Mouse (Mus musculus) regulatory T cell (primary cell): ENCODE measurements around the gene Glmp.
"Not testable (repeated sequence)": the region's sequence is repeated elsewhere in the genome, so short reads cannot be mapped to it uniquely, and the experiment has no call there.

Experiments used
- in situ Hi-C: fragments of 300-600 bp; cut with MboI, MseI; formaldehyde crosslinking; loops from one replicate; pipeline ENCODE4 v1.15.1; 2025; ENCODE audit warnings: high pct_unique_total_duplicates

Gene Glmp

DNA sequence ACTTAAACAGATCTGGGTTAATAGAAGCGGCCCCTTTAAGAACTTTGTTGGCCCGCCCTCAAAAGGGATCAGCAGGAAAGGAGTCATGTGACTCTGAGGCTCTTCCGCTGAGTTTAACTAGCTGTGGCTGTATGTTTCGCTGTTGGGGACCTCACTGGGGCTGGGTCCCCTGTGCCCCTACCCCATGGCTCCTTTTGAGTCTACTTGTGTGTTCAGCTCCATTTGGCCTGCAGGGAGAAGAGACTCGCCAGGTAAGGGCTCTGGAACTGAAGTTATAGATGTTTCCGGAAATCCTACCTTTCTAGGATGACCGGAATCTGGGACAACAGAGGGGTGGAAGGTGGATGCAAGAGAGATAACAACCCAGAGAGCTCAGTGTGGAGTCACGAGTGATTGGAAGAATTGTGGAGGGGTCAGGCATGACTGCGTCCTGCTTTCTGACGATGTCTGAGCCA is at the start of gene Glmp:
Gene Glmp (plus strand): TSS at position 73 of the 455 bp plus-strand sequence.
- in situ Hi-C loops, result no loop called here

DNA sequence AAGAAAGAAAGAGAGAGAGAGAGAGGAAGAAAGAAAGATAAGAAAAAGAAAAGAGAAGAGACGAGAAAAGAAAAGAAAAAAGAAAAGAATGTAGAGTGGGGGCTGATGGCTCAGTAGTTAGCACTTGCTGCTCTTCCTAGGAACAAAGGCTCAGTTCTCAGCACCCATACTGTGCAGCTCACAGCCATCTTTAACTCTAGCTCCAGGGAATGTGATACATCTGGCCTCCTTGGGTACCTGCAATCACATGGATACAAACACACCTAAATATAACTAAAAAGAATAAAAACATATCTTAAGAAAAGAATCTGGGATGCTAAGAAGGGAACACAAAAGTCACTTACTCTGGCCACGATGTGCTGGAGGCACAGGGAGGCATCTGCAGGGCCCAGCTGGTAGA is 48.7 kb upstream of the Glmp start:
- in situ Hi-C loops, result no loop called here

DNA sequence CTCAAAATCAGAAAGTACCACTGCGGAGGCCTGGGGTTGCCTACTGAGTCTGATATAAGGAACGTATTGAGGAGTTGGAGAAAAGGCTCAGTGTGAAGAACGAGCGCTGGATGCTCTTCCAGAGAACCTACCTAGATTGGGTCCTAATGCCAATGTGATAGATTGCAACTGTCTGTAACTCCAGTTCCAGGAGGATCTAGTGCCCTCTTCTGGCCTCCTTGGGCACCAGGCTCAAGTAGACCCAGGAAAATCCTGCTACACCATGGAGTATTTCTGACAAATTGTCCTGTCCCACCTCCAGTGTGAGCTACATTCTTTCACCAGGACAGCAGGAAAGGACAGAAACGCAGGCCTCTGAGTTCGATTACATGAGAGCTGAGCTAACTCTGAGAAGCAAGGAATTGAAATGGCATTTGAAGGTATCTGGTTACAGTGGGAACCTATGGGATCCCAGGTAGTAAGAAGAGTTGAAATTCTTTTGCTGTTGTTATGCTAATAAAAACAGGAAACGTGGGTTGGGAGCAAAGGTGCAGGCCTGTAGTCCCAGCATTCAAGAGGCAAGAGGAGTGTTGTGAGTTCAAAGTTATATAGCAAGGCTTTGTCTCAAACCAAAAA is 48.2 kb upstream of the Glmp start:
- in situ Hi-C loops, result no loop called here

DNA sequence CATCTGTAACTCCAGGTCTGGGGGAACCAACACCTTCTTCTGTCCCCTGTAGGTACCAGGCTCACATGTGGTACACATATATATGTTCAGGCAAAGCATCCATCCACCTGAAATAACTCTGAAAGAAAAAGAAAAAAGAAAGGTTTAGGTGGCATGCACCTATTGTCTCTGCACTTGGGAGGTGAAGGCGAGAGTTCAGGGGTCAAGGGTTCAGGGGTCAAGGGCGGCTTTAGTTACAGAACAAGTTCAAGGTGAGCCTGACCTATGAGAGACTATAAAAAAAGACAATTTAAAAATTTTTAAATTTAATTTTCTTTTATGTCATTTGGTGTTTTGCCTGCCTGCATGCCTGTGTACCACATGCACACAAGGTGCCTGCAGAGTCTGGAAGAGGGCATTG is 44.8 kb upstream of the Glmp start:
- in situ Hi-C loops, result no loop called here

DNA sequence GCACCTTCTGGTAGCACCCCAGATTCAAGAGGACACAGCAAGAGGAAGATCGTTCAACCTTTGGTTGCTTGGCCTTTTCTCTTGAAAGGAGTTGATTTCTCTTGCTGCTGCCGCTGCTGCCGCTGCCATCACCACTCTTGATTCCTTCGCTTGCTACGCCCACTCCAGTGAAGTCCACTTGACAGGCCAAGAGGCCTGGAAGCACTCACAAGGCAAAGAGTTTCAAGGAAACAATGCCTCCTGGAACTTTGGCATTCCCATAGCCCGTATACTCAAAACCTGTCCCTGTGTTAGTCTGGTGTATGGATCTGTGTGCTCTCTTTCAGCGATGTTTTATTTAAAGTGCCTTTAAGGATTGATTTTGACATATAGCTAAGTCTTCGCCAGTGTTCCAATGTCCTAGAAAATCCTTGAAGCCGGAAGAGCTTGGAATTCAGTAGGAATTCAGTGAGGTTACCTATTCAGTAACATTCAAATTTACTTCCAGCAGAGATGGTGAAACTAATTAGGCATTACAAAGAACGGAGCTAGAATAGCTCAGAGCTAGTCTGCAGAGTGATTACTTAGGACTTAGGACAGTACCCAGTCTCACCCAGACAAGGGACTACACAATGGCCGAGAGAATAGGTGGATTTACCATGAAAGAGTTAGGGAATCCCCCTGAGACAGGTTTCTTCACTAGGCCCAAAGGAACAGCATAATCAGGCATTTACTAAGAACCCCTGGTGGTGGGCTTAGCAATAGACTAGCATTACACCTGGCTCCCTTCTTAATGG is 43.5 kb upstream of the Glmp start:
- in situ Hi-C loops, result not testable (repeated sequence)

DNA sequence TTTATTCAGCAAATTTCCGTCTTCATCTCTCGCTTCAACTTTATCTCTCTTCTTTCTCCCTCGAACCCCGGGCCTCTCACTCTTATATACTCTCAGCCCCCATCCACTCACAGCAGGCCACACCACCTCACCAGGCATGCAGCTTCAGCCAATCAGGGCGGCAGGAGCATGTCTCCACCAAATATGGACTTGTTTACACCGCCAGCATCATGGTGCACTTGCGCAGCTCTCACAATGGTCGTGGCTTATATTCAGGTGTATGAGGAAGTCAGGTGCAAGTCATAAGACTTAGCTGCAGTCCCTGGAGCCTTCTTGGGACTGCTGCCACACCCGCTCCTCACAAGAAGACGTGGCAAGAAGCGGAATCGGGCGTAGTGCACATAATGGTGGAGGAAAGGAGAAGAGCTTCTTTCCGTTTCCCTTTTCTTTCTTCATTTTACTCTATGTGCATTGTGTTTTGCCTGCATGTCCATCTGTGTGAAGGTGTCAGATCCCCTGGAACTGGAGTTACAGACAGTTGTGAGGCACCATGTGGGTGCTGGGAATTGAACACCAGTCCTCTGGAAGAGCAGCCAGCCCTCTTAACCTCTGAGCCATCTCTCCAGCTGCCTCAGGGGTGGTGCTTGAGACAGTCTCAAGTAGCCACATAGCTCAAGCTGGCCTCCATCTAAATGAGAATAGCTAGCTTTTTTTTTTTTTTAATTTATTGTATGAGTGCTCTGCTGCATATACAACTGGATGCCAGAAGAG is 39.8 kb upstream of the Glmp start:
- in situ Hi-C loops, result not testable (repeated sequence)

DNA sequence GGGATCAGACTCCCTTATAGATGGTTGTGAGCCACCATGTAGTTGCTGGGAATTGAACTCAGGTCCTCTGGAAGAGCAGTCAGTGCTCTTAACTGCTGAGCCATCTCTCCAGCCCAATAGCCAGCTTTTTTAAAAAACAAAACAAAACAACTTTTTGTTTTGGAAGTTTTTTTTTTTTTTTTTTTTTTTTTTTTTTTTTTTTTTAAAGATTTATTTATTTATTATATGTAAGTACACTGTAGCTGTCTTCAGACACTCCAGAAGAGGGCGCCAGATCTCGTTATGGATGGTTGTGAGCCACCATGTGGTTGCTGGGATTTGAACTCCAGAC is 39.3 kb upstream of the Glmp start:
- in situ Hi-C loops, result not testable (repeated sequence)

DNA sequence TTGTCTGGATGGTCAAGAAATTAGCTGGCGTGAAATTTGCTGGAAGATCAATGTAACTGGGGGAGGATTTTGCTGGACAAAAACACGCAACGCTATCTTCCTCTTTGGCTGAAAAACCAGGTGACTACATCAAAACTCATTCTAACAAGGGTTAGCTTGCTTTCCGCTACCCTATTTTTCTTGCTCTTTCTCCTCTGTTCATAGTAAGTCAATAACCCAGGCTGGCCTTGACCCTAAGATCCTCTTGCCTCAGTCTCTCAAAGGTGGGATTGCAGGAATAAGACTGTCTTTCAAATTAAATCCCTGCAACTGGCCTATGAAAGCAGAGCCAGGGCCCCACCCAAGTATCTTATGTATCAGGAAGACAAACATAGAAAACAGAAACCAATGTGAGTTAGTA is 37.7 kb upstream of the Glmp start, which contains the start of gene Gm38392:
Gene Gm38392 (minus strand): TSS at position 101 of the 400 bp plus-strand sequence.
- in situ Hi-C loops, result no loop called here

DNA sequence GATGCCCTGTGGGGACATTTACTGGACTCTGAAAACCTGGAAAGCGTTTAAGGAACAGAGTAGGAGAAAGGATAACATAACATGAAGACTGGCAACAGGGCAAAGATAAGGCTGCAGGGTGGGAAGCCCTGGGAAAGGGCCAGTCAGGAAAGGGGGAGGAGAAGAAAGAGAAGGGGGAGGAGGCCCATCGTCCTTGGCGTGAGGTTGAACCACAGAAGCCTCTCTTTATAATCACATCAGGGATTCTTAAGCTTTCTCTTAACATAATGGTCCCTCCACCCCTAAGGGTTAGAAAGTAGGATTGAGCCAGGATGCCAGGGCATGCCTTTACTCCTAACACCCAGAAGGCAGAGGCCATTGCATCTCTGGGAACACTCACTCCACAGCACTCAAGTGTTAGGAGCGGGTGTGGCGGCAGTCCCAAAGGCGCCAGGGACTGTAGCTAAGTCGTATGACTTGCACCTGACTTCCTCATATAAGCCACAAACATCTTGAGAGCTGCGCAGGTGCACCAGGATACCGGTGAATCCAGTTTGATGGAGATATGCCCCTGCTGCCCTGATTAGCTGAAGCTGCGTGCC is 36.6 kb upstream of the Glmp start:
- in situ Hi-C loops, result not testable (repeated sequence)

DNA sequence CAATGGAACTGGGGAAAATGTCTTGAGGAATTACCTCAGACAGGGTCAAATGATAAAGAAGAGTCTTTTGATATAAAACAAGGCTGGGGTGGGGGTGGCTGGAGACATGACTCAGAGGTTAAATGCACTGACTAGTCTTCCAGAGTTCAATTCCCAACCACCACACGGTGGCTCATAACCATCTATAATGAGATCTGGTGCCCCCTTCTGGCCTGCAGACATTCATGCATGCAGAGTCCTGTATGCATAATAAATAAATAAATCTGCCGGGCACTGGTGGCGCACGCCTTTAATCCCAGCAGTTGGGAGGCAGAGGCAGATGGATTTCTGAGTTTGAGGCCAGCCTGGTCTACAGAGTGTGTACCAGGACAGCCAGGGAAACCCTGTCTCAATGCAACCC is 32.9 kb upstream of the Glmp start:
- in situ Hi-C loops, result no loop called here

DNA sequence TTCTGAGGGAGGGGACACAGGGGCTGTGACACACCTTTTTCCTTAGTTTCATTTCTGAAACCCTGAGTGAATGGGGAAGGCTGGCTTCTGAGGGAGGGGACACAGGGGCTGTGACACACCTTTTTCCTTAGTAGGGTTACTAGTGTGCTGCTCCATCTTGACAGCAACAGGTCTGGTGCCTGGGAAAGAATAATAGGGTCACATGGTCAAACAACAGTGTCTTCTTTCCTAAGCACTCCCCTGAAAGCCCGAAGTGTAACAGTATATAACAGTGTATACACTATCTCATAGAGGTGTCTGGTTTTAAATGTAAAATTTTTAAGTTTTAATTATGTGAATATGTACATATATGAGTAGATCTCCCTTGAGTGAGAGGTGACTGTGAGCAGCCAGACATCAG is 29.6 kb upstream of the Glmp start:
- in situ Hi-C loops, result not testable (repeated sequence)

DNA sequence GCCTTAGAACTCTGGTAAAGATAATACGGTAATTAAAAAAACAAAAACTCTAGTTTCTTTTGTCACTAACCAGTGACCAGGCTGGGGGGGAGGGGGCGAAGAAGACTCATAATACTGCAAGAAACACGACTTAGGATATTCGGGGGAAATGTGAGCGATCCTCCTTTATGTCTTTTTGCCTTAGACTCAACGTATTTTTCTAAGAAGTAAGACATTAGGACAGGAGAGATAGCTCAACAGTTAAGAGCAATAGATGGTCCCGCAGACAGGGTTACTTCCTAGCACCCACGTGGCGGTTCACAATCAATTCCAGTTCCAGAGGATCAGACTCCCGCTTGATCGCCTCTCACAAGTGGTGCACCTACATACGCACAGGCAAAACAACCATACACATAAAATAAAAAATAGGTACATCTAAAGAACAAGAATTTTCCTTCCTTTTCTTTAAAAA is 28.7 kb upstream of the Glmp start:
- in situ Hi-C loops, result no loop called here

DNA sequence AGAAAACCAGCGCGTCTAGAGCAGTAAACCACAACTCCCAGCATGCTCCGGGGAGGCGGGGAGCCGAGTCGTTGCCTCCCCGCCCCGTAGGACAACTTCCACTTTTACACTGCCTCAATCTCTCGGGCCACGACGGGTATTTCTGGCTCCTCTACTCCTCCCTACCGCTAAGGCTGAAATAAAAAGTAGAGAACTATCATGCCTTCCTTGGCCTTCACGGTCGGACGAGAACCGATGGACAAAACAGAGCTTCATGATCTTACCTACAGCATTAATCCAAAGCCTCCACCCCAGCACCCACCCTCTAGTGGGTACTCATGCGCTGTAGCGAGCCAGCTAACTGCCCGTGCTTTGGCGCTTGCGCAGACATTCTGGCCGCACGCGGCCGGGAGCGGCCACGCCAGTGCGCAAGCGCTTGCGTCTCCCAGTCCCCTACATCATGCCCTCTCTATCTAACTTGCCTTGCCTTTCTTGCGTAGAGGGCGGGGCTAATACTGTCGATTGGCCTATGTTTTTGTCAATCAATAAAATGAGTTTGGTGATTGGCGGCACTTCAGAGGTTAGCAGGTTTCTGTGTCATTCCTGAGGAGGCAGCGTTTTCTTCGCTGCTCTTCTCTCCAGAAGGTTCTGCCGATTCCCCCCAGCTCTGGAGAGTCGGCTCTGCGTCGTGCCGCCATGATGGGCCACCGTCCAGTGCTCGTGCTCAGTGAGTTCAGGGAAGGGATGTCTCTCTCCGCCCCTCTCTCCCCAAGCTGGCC is 28.1 kb upstream of the Glmp start, which contains the start of the genes Tsacc and Cct3:
Gene Tsacc (minus strand): TSS at position 439 of the 758 bp plus-strand sequence.
Gene Cct3 (plus strand): TSS at position 556 of the 758 bp plus-strand sequence.
- in situ Hi-C loops, result no loop called here

DNA sequence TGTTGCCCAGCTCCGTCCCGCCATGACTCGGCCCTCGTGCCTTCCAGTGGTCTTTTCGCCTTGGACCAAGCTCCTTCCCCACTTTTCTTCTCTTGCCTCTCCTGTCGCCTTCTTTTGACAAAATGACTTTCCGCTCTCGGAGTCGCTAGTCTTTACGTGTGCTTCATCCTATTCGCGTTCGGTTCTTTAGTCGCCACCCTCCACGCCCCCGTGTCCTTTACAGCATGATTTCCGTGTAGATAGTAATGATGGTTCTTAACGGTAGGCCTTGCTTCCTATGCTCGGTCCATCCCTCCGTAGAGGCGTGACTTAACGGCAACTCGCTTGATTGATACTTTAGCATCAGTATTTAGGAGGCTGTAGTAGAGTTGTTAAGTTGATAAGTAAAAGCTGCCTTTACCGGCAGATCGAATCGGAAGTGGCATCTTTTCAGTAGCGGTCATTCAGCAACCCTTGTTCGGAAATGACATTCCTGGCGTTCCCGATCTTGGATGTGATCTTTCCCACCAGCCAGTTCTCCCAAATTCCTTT is 27.4 kb upstream of the Glmp start:
- in situ Hi-C loops, result no loop called here

DNA sequence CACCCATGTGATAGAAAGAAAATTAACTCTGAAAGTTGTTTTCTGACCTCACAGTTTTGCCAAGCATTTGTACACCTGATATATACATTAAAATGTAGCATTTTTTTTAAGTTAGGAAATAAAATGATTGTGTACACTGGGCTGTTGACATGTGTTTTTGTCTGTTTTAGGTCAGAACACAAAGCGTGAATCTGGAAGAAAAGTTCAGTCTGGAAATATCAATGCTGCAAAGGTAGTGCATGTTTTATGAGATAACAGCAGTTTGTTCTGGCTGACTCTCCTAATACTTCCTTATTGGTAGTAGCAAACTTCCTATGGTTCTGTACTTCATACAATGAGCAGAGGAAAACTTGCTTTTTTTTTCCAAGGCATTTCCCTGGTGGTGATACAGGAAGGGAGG is 25.7 kb upstream of the Glmp start:
- in situ Hi-C loops, result no loop called here

DNA sequence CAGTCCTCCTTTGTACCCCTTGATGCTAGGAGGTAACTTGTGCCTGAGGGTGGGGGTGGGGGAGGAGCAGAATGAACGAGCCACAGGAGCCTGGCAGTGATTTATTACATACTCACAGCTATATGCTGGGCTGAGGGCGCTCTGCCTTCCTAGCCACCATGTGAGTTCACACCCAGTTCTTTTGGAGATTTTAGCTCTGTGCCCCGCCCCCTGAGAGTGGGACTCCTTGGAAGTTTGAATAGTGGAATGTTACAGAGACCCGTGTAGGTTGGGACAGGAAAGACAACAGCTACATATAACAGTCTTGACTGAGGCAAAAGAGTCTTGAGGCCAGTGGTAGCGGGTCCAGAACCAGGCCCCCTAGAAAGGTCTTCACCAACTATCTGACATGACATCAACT is 4.1 kb downstream of the Glmp start:
- in situ Hi-C loops, result no loop called here

DNA sequence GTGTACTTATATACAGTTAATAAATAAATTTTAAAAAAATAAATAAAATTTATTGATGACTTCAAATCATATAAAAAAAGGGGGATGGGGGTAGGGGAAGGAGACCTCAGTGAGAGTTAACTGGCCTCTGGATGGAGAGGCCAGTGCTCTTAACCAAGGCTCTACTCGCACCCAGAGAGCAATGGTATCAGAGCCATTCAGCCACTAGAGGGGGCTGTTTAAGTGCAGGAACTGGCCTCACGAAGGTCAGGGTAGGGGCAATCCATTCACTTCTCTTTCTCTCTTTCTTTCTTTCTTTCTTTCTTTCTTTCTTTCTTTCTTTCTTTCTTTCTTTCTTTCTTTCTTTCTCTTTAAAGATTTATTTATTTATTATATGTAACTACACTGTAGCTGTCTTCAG is 6.5 kb downstream of the Glmp start:
- in situ Hi-C loops, result no loop called here

DNA sequence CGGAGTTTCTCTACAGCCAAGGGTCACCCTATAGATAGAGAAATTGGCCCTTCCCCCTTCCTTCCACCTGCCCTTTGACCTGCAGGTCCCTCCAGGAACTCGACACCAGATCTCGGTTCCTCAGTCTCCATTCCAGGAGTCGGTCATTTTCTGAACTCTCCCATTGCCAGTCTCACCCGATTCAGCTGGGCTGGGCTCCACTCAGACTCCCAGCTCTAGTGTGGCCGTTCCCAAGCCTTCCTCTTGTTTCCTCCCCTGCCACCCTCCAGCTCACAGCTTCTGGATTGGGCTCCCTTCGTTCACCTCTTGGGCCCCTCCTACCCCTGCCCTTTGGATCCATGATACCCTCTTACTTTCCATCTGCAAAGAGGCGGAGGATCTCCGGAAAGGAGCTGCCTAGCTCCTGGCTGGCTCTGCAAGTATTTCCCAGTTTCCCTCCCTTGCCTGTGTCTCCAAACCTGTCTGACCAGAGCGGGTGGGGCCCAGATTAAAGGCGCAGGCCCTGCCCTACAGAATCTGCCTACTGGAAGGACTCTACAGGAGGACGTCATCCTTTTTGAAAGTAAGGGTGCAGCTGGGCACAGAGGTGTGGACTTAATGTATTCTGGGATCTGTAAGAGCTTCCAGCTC is 9.3 kb downstream of the Glmp start:
- in situ Hi-C loops, result no loop called here

DNA sequence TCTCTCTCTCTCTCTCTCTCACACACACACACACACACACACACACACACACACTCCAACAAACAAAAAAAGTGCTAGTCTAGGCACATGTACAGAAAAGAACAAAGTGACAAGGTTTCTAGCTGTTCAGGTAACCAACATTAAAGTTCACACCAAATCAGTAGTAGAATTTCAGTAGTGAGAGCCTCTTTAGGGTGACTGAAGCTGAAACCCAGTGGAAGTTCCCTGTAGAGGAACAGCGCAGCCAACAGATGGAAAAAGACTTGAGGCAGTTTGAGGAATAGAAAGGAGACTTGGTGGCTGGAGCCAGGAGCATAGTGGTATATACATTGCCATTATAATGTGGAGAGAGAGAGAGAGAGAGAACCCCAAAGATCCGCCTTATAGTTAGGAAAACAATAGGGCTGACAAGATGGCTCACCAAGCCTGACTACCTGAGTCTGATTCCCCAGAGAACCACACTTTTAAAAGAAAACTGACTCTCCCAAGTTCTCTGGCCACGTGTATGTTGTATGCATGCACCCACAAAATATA is 10.1 kb downstream of the Glmp start:
- in situ Hi-C loops, result no loop called here

DNA sequence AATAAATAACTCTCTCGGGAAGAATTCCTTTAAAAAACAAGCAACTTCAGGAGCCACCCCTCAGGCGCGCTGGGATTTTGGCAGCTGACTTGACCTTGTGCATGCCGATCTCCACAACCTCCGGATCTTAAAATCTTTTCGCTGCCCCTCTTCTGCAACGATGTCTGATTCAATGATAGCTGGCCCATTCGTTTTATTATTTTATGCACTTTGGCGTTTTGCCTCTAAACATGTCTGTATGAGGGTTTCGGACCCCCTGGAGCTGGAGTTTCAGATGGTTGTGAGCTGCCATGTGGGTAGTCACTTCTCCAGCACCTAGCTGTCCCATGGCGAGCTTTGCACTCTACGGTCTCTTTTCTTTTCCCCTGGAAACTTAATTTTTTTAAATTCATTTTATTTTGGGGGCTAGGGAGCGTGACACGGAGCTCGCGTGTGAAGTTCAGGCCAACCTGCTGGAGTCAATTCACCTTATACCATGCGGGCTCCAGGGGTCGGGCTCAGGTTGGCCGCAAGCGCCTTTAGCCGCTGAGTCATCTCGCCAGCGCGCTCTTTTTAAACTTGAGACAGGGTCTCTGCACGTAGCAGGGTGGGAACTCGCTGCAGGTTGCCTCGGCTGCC is 10.7 kb downstream of the Glmp start:
- in situ Hi-C loops, result no loop called here
